Mouse (Mus musculus) liver, embryonic 14.5 days (tissue): ENCODE results near the gene Cmtm3.
"Not testable (repeated sequence)": the region's sequence is repeated elsewhere in the genome, so short reads cannot be mapped to it uniquely, and the experiment has no call there.

Experiments used
- CTCF ChIP-seq: IDR thresholded peaks from 2 replicates; pipeline ENCODE4 v1.5.1; 2016; ENCODE audit warnings: antibody characterized with exemption, low read depth, control low read depth
- EP300 ChIP-seq: IDR thresholded peaks from 2 replicates; pipeline ENCODE4 v1.6.1; 2016; ENCODE audit warnings: antibody characterized with exemption, low read depth

DNA sequence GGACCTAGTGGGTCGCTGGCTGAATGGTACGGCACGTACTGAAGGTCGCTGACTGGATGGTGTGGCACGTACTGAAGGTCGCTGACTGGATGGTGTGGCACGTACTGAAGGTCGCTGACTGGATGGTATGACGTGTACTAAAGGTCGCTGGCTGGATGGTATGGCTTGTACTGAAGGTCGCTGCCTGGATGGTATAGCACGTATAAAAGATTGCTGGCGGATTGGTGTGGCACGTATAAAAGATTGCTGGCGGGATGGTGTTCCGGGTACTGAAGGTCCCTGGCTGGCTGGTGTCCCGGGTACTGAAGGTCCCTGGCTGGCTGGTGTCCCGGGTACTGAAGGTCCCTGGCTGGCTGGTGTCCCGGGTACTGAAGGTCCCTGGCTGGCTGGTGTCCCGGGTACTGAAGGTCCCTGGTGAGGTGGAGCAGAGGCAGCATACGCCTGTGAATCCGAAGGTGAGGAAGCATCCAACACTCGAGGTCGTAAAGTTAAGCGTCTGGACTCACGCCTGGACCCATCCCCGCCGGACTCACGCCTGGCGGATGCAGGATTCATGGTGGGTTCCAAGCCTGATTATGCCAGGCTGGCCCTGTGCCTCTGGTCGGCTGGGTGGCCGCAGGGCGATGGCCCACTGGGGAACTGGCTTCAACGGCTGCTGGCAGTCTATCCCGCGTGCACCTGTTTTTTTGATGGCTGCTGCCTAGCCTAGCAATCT, 29.6 kb upstream of the Cmtm3 start, which contains the start of the genes Gm45711 and Cmtm1:
- not testable (repeated sequence) for TF ChIP-seq CTCF, EP300
